Mouse (Mus musculus): ENCODE measurements around the gene Capn9. TPM values are rescaled to one million over a fixed set of nuclear protein-coding genes. Genes with fewer than 3 reads are reported as not detected.
A peak's percentile ranks its signal among the peaks of the same experiment; 100 is the strongest.

Gene Capn9
- polyA plus RNA-seq, 1 experiment from 2014 or later: 0.26 TPM

DNA sequence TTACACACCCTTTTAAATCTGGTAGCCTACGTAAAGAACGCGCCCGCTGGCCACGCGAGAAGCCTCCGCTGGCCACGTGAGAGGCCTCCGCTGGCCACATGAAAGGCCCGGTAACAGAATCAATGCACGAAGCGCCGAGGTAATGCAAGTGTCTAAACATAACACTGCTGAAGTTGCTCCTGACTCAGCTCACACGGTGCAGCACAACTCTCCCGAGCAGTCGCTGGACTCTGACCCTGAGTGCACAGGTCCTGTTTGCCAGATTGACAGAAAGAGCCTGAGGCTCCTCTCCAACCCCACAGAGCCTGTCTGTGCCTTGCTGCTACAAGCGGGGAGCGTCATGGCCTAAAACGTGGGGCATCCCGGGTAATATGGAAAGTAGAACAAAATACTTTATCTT lies 75.9 kb downstream of the Capn9 start:
- Histone ChIP-seq H3K4me3 (no peak overlapping the region), H3K36me3 (no peaks in the 10 kb centered on the region), H3K4me2 (no peak overlapping the region), H3K4me1 (replicated peaks) (peaks cover 35% of the 10 kb centered on the region), H3K9me3 (no peaks in the 10 kb centered on the region), H3K27me3 (no peaks in the 10 kb centered on the region), H3K27ac (replicated peaks) (0 out of 2 replicates have a peak overlapping the region, but pooled peaks have one; percentile 31), H3K9ac (no peak overlapping the region)
- WGBS: 87% methylated on average over 20 of the region's 20 CpGs
- no peak for ATAC-seq (ENCODE audit: low FRiP score, low read depth)

DNA sequence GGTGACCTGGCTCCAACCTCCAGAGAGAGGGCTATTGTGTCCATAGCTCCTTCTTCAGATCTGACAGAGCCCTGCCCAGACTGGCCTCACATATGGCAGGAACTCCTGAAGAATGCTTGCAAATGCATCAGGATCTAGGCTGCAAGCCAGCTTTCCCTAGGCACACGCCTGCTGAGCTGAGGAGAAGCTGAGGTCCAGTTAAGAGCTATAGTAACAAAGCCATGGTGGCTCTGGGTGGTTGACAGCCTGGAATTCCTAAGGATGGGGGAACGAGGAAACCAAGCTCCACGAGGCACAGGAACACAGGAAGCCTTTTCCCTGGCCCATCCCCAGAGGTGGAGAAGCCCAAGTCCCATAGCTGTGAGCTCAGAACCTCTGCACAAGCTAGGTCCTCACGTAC lies 76.6 kb downstream of the Capn9 start:
- H3K36me3 ChIP-seq: no peaks in the 10 kb centered on the region
- H3K27ac ChIP-seq (replicated peaks): peak overlapping the region; percentile 43
- peak; percentile 42; the same call in 1 of the 2 replicates for ATAC-seq (ENCODE audit: low FRiP score, low read depth)
- H3K4me2 ChIP-seq: no peak overlapping the region
- WGBS: 40% methylated on average over 4 of the region's 4 CpGs
- no peak overlapping the region for H3K9ac ChIP-seq
- no peaks in the 10 kb centered on the region for H3K9me3 ChIP-seq
- peaks cover 35% of the 10 kb centered on the region for H3K4me1 ChIP-seq (replicated peaks)
- no peak overlapping the region for H3K4me3 ChIP-seq
- no peaks in the 10 kb centered on the region for H3K27me3 ChIP-seq

- Histone ChIP-seq H3K27ac (replicated peaks) (no peak overlapping the region), H3K9me3 (no peaks in the 10 kb centered on the region), H3K4me1 (replicated peaks) (peaks cover 47% of the 10 kb centered on the region), H3K9ac (no peak overlapping the region), H3K36me3 (no peaks in the 10 kb centered on the region), H3K4me3 (no peak overlapping the region), H3K4me2 (no peak overlapping the region), H3K27me3 (no peaks in the 10 kb centered on the region)
- no peak for ATAC-seq (ENCODE audit: low FRiP score, low read depth)
- 70% methylated on average over 28 of the region's 28 CpGs for WGBS
These were observed 77.9 kb downstream of the Capn9 start for GRCm38 (mm10) chr8:124653568-124654475.

- Histone ChIP-seq H3K27ac (replicated peaks) (peak overlapping the region; percentile 25), H3K36me3 (no peaks in the 10 kb centered on the region), H3K9me3 (no peaks in the 10 kb centered on the region), H3K4me3 (no peak overlapping the region), H3K4me1 (replicated peaks) (peaks cover 67% of the 10 kb centered on the region), H3K4me2 (peak overlapping the region; percentile 11; the same call in 1 of the 2 replicates), H3K27me3 (no peaks in the 10 kb centered on the region), H3K9ac (no peak overlapping the region)
- WGBS: 75% methylated on average over 7 of the region's 7 CpGs
- no peak for ATAC-seq (ENCODE audit: low FRiP score, low read depth)
These were observed 82.0 kb downstream of the Capn9 start for GRCm38 (mm10) chr8:124657961-124658360.

- Histone ChIP-seq H3K36me3 (no peaks in the 10 kb centered on the region), H3K27me3 (no peaks in the 10 kb centered on the region), H3K9me3 (no peaks in the 10 kb centered on the region), H3K9ac (no peak overlapping the region), H3K4me2 (peak overlapping the region; percentile 11), H3K27ac (replicated peaks) (peak overlapping the region; percentile 25), H3K4me3 (no peak overlapping the region), H3K4me1 (replicated peaks) (peaks cover 67% of the 10 kb centered on the region)
- 38% methylated on average over 2 of the region's 2 CpGs for WGBS
- ATAC-seq (ENCODE audit: low FRiP score, low read depth): no peak; the same call in 1 of the 2 replicates
These were observed 82.5 kb downstream of the Capn9 start for GRCm38 (mm10) chr8:124658415-124658814.

- H3K27me3 ChIP-seq: no peaks in the 10 kb centered on the region
- H3K4me1 ChIP-seq (replicated peaks): peaks cover 52% of the 10 kb centered on the region
- H3K36me3 ChIP-seq: no peaks in the 10 kb centered on the region
- H3K9me3 ChIP-seq: no peaks in the 10 kb centered on the region
- peak overlapping the region; percentile 84 for H3K4me3 ChIP-seq
- no peak for ATAC-seq (ENCODE audit: low FRiP score, low read depth)
- peak overlapping the region; percentile 86 for H3K9ac ChIP-seq
- 42% methylated on average over 9 of the region's 9 CpGs for WGBS
- peak overlapping the region; percentile 78 for H3K4me2 ChIP-seq
- no peak overlapping the region for H3K27ac ChIP-seq (replicated peaks)
These were observed 85.9 kb downstream of the Capn9 start for GRCm38 (mm10) chr8:124661781-124662180.

- H3K4me1 ChIP-seq (replicated peaks): peaks cover 52% of the 10 kb centered on the region
- under 1% methylated on average over 48 of the region's 49 CpGs for WGBS
- peak overlapping the region; percentile 78 for H3K4me2 ChIP-seq
- no peaks in the 10 kb centered on the region for H3K36me3 ChIP-seq
- peak overlapping the region; percentile 89 for H3K27ac ChIP-seq (replicated peaks)
- H3K9me3 ChIP-seq: no peaks in the 10 kb centered on the region
- H3K4me3 ChIP-seq: peak overlapping the region; percentile 84
- no peaks in the 10 kb centered on the region for H3K27me3 ChIP-seq
- H3K9ac ChIP-seq: peak overlapping the region; percentile 86
- peak; percentile 42 for ATAC-seq (ENCODE audit: low FRiP score, low read depth)
These were observed 86.7 kb downstream of the Capn9 start for GRCm38 (mm10) chr8:124662446-124663111.

DNA sequence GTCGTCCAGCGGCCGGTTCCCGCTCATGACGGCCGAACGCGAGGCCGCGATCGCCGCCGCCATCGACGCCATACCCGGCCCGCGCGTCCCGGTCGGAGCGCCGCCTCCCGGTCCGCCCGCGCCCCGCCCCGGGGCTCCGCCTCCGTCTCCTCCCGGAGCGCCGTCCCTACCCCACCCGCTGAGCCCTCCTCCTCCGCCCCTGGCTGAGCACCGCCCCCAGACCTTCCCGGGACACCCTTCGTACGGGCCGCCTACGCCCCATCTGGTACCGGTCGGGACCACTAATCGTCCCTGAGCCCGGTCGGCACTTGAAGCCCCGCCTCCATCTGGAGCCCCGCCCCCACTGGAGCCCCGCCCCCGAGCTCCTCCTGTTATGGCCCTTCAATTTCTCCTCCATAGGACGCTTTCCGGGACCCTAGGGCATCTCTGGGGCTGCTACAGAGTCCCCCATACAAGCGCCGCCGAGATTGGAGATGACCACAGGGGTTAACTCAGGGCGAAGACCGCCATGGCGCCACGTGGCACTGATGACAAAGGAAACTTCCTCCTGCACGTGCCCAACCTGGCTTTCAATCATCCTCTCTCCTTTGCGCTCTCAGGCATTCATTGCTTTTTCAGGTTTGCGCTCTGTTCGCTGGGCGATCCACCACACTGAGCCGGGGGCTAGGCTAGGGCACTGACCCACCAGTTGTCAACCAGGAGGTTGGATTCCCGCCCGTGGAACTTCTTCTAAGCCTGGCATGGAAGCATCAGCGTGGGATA lies 87.4 kb downstream of the Capn9 start, which contains the start of gene 2310022B05Rik:
Gene 2310022B05Rik (minus strand): TSS at position 258 of the 762 bp plus-strand sequence.
- Histone ChIP-seq H3K27me3 (no peaks in the 10 kb centered on the region), H3K4me2 (peak within 1 kb of the TSS; percentile 78), H3K36me3 (no peaks in the 10 kb centered on the region), H3K9me3 (no peaks in the 10 kb centered on the region), H3K9ac (peak within 1 kb of the TSS; percentile 86), H3K4me3 (peak within 1 kb of the TSS; percentile 84), H3K4me1 (replicated peaks) (peaks cover 45% of the 10 kb centered on the region), H3K27ac (replicated peaks) (peak within 1 kb of the TSS; percentile 89)
- peak; percentile 86 for ATAC-seq (ENCODE audit: low FRiP score, low read depth)
- 1% methylated on average over 54 of the region's 69 CpGs for WGBS

GRCm38 (mm10) chr8:124663874-124664230 lies 87.9 kb downstream of the Capn9 start:
- Histone ChIP-seq H3K36me3 (no peaks in the 10 kb centered on the region), H3K4me3 (peak overlapping the region; percentile 84), H3K4me2 (peak overlapping the region; percentile 78), H3K27ac (replicated peaks) (peak overlapping the region; percentile 89), H3K9me3 (no peaks in the 10 kb centered on the region), H3K27me3 (no peaks in the 10 kb centered on the region), H3K9ac (peak overlapping the region; percentile 86), H3K4me1 (replicated peaks) (peaks cover 39% of the 10 kb centered on the region)
- 51% methylated on average over 4 of the region's 4 CpGs for WGBS
- no peak for ATAC-seq (ENCODE audit: low FRiP score, low read depth)

- WGBS: 80% methylated on average over 3 of the region's 3 CpGs
- no peaks in the 10 kb centered on the region for H3K36me3 ChIP-seq
- ATAC-seq (ENCODE audit: low FRiP score, low read depth): no peak
- peaks cover 35% of the 10 kb centered on the region for H3K4me1 ChIP-seq (replicated peaks)
- peak overlapping the region; percentile 89; the same call in 1 of the 2 replicates for H3K27ac ChIP-seq (replicated peaks)
- H3K4me3 ChIP-seq: no peak overlapping the region
- H3K27me3 ChIP-seq: no peaks in the 10 kb centered on the region
- no peak overlapping the region for H3K9ac ChIP-seq
- H3K4me2 ChIP-seq: no peak overlapping the region
- no peaks in the 10 kb centered on the region for H3K9me3 ChIP-seq
These were observed 88.5 kb downstream of the Capn9 start for GRCm38 (mm10) chr8:124664414-124664813.
